Mouse (Mus musculus) CH12F3 (cell line): ENCODE measurements around the gene Hdac6.

Experiments
- in situ Hi-C: fragments of 300-500 bp; cut with MboI; formaldehyde crosslinking; loops from 2 replicates; pipeline ENCODE4 v1.14.3; 2020; ENCODE audit warnings: low sequenced_read_pairs

Hdac6 gene

GRCm38 (mm10) chrX:7947108-7947899 lies at the start of gene Hdac6:
Gene Hdac6 (minus strand): TSS chrX:7947889.
- in situ Hi-C loops: no loop called here

GRCm38 (mm10) chrX:7993068-7993735 lies 45.5 kb upstream of the Hdac6 start:
- in situ Hi-C loops: no loop called here

GRCm38 (mm10) chrX:7992379-7993067 lies 44.8 kb upstream of the Hdac6 start:
- in situ Hi-C loops: no loop called here

- in situ Hi-C loops: no loop called here
Observed at GRCm38 (mm10) chrX:7981368-7981767, 33.7 kb upstream of the Hdac6 start.

- in situ Hi-C loops: no loop called here
Observed at GRCm38 (mm10) chrX:7977892-7978291, 30.2 kb upstream of the Hdac6 start, which contains the start of gene Gata1. Gene Gata1 (minus strand): TSS chrX:7978071.

GRCm38 (mm10) chrX:7971292-7971691 lies 23.6 kb upstream of the Hdac6 start:
- in situ Hi-C loops: no loop called here

GRCm38 (mm10) chrX:7968899-7969298 lies 21.2 kb upstream of the Hdac6 start:
- in situ Hi-C loops: no loop called here

GRCm38 (mm10) chrX:7968226-7968625 lies 20.5 kb upstream of the Hdac6 start:
- in situ Hi-C loops: no loop called here

GRCm38 (mm10) chrX:7967596-7968201 lies 20.0 kb upstream of the Hdac6 start:
- in situ Hi-C loops: no loop called here

GRCm38 (mm10) chrX:7966161-7966560 lies 18.5 kb upstream of the Hdac6 start:
- in situ Hi-C loops: no loop called here

GRCm38 (mm10) chrX:7963829-7964626 lies 16.3 kb upstream of the Hdac6 start:
- in situ Hi-C loops: no loop called here

- in situ Hi-C loops: no loop called here
Observed at GRCm38 (mm10) chrX:7958868-7959267, 11.2 kb upstream of the Hdac6 start.

- in situ Hi-C loops: no loop called here
Observed at GRCm38 (mm10) chrX:7950091-7950490, 2.4 kb upstream of the Hdac6 start.

- in situ Hi-C loops: no loop called here
Observed at GRCm38 (mm10) chrX:7947900-7948492, 307 bp upstream of the Hdac6 start.

- in situ Hi-C loops: no loop called here
Observed at GRCm38 (mm10) chrX:7945618-7946017, 2.1 kb downstream of the Hdac6 start.

- in situ Hi-C loops: no loop called here
Observed at GRCm38 (mm10) chrX:7937667-7938066, 10.0 kb downstream of the Hdac6 start.

GRCm38 (mm10) chrX:7936874-7937273 lies 10.8 kb downstream of the Hdac6 start:
- in situ Hi-C loops: no loop called here

- in situ Hi-C loops: loop anchor here (10.0 kb wide), 1 partner anchor 86 kb away; the partner anchor contains the start of gene Glod5
Observed at GRCm38 (mm10) chrX:7928270-7928790, 19.4 kb downstream of the Hdac6 start, which contains the start of gene Eras. Gene Eras (minus strand): TSS chrX:7928607.

- in situ Hi-C loops: loop anchor here (10.0 kb wide), 1 partner anchor 88 kb away; the partner anchor contains the start of gene Glod5
Observed at GRCm38 (mm10) chrX:7927116-7927515, 20.6 kb downstream of the Hdac6 start.
